Mouse (Mus musculus) WW6 (cell line): ENCODE data around the gene Unk.

Experiments
- DNase-seq: peaks from one replicate; pipeline ENCODE4 v3.0.0-alpha.2; 2013; ENCODE audit warnings: low read depth, low spot score

Gene Unk

GRCm38 (mm10) chr11:116061641-116062415, 31.7 kb downstream of the Unk start:
- DNase-seq, result no peak

GRCm38 (mm10) chr11:116062521-116062920, 32.4 kb downstream of the Unk start:
- no peak for DNase-seq

DNA sequence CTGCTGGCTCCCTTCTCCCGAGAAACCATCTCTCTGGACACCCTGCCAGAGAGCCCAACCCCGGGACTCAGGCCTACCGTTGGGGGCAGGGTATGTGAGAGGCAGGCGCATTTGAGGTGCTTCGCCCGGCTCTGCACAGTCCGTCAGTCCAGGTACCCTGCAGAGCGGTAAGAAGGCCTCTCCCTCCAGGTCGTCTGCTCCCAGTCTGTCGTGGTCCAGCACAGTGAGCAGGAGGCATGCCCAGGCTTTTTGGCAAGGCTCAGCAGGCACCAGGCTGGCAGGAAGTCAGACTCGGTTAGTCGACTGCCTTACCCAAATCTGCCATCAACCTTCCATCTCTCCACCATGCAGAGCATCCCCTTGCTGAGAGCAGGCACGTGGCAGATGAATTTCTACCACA, 33.4 kb downstream of the Unk start:
- no peak for DNase-seq

GRCm38 (mm10) chr11:116064187-116064867, 34.2 kb downstream of the Unk start:
- no peak for DNase-seq

GRCm38 (mm10) chr11:116065345-116065744, 35.2 kb downstream of the Unk start:
- DNase-seq, result no peak

DNA sequence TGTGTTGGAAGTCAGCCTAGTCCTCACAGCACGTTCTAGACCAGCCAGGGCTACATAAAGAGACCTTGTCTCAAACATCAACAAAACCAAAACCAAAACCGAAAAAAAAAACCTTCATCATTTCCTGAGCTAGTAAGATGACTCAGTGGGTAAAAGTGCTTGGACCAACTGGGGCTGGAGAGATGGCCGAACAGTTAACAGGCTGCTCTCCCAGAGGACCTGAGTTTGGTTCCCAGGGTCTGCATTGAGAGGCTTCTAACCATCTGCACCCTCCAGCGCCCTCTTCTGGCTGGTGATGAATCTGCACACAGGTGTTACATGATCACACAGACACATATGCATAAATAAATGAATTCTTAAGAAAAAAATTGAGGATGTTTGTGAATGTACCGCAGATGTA, 41.4 kb downstream of the Unk start:
- peak; percentile 61 for DNase-seq

GRCm38 (mm10) chr11:116072608-116073007, 42.5 kb downstream of the Unk start:
- no peak for DNase-seq

DNA sequence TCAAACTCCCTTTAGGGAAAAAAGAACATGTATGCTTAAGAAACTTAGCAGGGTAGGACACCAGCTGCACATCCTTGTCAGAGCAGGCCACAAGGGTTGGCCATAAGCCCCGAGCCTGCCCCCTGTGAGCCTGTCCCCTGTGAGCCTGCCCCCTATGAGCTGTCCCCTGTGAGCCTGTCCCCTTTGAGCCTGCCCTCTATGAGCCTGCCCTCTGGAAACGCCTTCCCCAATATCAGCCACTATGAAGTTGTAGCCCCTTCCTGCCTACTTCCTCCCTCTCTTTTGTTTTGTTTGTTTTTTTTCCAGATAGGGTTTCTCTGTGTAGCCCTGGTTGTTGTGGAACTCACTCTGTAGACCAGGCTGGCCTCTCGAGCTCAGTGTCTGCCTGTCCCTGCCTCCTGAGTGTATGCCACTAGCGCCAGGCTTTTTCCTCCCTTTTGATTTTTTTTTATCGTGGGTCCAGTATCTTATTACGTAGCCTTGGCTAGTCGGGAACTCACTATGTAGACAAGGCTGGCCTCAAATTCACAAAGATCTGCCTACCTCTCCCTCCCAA, 44.4 kb downstream of the Unk start:
- DNase-seq, result no peak

GRCm38 (mm10) chr11:116075539-116076265, 45.6 kb downstream of the Unk start:
- DNase-seq, result no peak

DNA sequence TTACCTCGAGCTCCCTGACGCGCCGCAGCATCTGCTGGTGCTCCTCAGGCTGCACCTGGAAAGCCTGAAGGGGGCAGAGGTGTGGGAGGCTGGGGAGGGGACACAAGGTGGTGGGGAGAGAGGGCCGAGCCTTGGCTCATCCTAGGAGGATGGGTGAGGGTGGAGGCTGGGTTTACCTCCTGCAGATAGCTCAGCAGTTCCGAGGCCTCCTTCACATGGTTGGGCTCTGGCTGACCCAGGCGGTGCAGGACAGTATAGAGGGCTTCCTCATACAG, 46.1 kb downstream of the Unk start:
- no peak for DNase-seq

GRCm38 (mm10) chr11:116076836-116077235, 46.7 kb downstream of the Unk start:
- DNase-seq, result no peak

DNA sequence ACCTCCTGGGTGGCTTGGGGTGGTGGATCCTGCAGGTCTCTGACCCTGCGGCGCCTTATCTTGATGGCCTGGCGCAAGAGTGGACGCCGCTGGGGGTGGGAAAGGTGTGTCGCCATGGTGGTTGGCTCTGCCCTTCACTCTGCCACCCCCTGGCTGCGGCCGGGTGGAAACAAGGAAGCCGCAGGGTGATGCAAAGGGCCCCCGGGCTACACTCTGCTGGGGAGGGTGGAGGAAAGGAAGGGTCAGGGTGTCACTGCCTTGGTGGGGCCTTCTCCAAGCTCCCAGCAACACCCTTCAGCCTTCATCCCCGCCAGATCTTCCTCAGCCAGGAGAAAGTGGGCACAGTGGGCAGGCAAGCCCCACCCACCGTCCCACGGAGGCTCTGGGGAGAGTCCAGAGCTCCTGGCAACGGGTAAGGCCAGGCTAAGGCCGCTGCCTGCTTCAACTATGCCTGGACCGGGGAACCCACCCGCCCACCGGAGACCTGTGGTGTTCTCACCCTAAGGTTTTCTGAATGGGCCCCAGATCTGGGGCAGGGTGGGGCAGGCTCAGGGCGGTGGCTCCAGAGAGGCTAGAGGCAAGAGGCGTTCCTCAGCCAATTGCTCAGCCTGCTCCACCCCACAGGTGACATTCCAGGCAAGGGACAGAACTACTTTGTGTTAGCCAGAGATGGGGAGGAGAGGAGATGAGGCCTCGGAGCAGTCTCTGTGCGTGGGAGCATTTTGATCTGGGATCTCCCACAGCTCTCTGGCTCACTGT, 47.5 kb downstream of the Unk start, which contains the start of gene Unc13d:
Gene Unc13d (minus strand): TSS at position 516 of the 759 bp plus-strand sequence.
- DNase-seq, result no peak

- no peak for DNase-seq
These were observed 48.1 kb downstream of the Unk start for GRCm38 (mm10) chr11:116078221-116078620.

DNA sequence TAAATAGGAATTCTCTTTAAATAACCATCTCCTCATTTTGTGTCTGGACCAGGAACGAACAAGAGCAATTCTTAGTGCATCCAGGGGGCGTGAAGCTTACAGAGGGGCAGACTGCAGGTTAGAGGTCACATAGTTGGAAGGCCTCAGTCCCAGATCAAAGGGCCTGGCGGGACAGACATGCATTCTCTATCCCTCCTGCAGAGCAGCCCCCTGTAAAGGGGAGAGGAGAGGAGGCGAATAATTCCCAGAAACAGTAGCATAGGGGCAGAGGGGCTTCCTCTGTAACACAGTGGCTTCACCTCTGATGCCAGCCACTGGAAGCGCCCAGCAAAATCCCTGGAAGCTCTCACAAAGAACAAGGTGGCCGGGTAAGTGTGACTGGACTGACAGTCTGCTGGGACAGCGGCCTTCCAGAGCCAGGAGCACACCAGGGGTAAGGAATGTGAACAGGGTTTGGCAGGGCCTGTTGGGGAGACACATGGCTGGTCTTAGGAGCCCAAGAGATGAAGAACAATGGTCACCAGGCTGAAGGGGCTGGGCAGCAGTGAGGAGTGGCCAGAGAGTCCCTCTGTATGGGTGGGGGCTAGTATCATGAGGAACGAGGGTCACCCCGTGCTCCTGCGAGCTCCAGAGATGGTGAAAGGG, 48.7 kb downstream of the Unk start:
- no peak for DNase-seq

GRCm38 (mm10) chr11:116079511-116079910, 49.4 kb downstream of the Unk start:
- DNase-seq, result no peak

- DNase-seq, result no peak
These were observed 51.0 kb downstream of the Unk start for GRCm38 (mm10) chr11:116081081-116081480.

GRCm38 (mm10) chr11:116083096-116083672, 53.1 kb downstream of the Unk start:
- DNase-seq, result no peak

- no peak for DNase-seq
These were observed 54.0 kb downstream of the Unk start for GRCm38 (mm10) chr11:116084166-116084565.

DNA sequence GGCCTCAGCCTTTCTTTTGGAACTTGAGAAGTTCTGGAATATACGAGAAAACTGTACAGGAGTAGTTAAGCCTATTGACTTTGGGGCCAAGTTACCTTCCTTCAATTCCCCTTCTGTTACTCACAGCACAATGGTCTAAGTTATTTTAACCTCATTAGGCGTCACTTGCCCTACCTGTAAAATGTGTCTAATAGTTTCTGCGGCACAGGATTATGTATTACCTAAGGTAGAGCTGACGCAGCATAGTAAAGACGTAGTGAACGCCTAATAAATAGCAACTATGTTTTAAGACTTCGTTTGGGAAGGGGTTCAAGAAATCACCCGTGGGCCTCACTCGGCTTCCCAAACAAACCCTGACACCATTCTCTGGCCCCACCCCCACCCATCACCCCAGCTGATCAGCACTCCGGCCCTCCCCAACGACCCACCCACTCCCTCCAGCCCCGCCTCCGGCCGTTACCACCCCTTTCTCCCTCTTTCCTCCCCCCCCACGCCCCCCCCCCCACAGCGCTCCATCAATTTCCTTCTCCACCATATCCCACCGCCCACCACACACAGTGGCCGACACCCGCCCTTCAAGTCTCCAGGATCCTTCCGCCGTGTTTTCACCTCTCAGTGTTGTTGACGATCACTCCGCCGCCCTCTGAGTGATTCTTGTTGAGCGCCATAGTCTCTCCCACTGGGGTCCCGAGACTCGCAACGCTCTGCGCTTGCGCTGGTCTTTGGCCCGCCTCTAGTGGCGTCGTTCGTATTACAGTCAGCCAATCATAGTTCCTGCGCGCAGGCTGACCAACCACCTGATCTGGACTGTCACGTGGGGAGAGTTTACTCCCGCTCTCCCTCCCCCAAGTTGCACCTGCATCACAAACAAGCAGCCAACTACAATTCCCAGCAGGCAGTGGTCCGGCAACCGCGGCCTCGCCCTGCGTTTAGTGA, 56.4 kb downstream of the Unk start, which contains the start of gene Wbp2:
Gene Wbp2 (minus strand): TSS at position 738 of the 936 bp plus-strand sequence.
- DNase-seq, result peak; percentile 100
